Mouse (Mus musculus): ENCODE results near the gene Tma16. TPM values are rescaled to one million over a fixed set of nuclear protein-coding genes. Genes with fewer than 3 reads are reported as not detected.

Gene Tma16
- polyA plus RNA-seq, 1 experiment from 2014 or later: 12.1 TPM

GRCm38 (mm10) chr8:66476880-66477279 lies 9.4 kb downstream of the Tma16 start:
- Histone ChIP-seq H3K9me3 (ENCODE audit: low read length) (no peaks in the 10 kb centered on the region), H3K27ac (ENCODE audit: low read length) (no peak overlapping the region), H3K27me3 (ENCODE audit: insufficient read depth, low read length) (no peaks in the 10 kb centered on the region), H3K4me1 (ENCODE audit: insufficient read depth, low read length) (no peaks in the 10 kb centered on the region), H3K36me3 (ENCODE audit: insufficient read depth, low read length) (peaks cover 40% of the 10 kb centered on the region), H3K9ac (replicated peaks; ENCODE audit: low read length) (no peak overlapping the region), H3K4me3 (ENCODE audit: low read length) (no peak overlapping the region), H3K4me2 (replicated peaks; ENCODE audit: low read depth, low read length) (no peak overlapping the region)
- WGBS: 96% methylated on average over 3 of the region's 3 CpGs
- ATAC-seq (ENCODE audit: low FRiP score, low TSS enrichment): no peak

GRCm38 (mm10) chr8:66469821-66470220 lies 16.5 kb downstream of the Tma16 start:
- no peak for ATAC-seq (ENCODE audit: low FRiP score, low TSS enrichment)
- H3K36me3 ChIP-seq (ENCODE audit: insufficient read depth, low read length): no peaks in the 10 kb centered on the region; the same call in 1 of the 2 replicates
- H3K27ac ChIP-seq (ENCODE audit: low read length): no peak overlapping the region
- H3K4me1 ChIP-seq (ENCODE audit: insufficient read depth, low read length): no peaks in the 10 kb centered on the region
- no peaks in the 10 kb centered on the region for H3K27me3 ChIP-seq (ENCODE audit: insufficient read depth, low read length)
- H3K4me2 ChIP-seq (replicated peaks; ENCODE audit: low read depth, low read length): no peak overlapping the region
- no peaks in the 10 kb centered on the region for H3K9me3 ChIP-seq (ENCODE audit: low read length)
- H3K9ac ChIP-seq (replicated peaks; ENCODE audit: low read length): no peak overlapping the region
- no peak overlapping the region for H3K4me3 ChIP-seq (ENCODE audit: low read length)
- WGBS: 78% methylated on average over 3 of the region's 3 CpGs

DNA sequence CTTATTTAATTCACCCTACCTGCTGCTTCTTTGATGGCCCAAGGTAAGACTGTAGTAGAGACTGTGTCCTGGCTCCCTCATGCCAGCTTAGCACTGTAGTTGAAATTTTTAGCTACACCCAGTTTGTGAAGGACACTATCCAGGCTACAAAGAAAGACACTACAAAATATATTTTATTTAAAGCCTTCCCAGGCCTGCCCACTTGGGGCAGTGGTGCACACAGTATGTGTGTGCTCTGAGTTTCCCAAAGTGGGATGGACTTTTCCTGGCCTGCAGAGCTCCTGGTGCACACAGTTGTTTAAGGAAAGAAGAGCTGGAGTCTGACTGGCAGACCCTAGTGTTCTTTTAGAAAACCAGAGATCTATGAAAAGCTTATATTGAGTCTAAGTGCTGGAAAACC lies 29.3 kb downstream of the Tma16 start:
- no peaks in the 10 kb centered on the region for H3K27me3 ChIP-seq (ENCODE audit: insufficient read depth, low read length)
- no peaks in the 10 kb centered on the region for H3K36me3 ChIP-seq (ENCODE audit: insufficient read depth, low read length)
- no peak overlapping the region for H3K27ac ChIP-seq (ENCODE audit: low read length)
- no peaks in the 10 kb centered on the region for H3K9me3 ChIP-seq (ENCODE audit: low read length)
- H3K4me1 ChIP-seq (ENCODE audit: insufficient read depth, low read length): no peaks in the 10 kb centered on the region
- H3K4me3 ChIP-seq (ENCODE audit: low read length): no peak overlapping the region
- no peak for ATAC-seq (ENCODE audit: low FRiP score, low TSS enrichment)
- H3K9ac ChIP-seq (replicated peaks; ENCODE audit: low read length): no peak overlapping the region
- no peak overlapping the region for H3K4me2 ChIP-seq (replicated peaks; ENCODE audit: low read depth, low read length)

DNA sequence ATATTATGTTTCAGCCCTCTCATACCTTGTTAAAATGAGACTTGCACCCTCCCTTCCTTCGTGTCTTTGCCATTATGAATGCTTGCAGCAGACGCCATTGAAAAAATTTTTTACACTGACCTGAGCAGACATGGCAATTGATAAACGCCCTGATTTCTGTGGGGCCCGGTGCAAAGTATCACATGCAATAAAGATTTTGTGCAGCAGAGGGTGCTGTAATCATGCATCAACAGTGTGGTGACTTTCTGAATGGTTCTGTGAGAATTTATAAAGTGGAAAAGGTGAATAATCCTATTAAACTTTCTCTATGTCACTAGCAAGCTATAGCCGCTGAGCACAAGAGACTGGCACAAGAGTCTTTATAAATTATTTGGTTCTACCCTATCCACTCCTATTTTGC lies 35.6 kb downstream of the Tma16 start:
- H3K36me3 ChIP-seq (ENCODE audit: insufficient read depth, low read length): no peaks in the 10 kb centered on the region
- H3K27ac ChIP-seq (ENCODE audit: low read length): no peak overlapping the region
- no peak overlapping the region for H3K9ac ChIP-seq (replicated peaks; ENCODE audit: low read length)
- 30% methylated on average over 5 of the region's 5 CpGs for WGBS
- no peaks in the 10 kb centered on the region for H3K4me1 ChIP-seq (ENCODE audit: insufficient read depth, low read length)
- H3K9me3 ChIP-seq (ENCODE audit: low read length): no peaks in the 10 kb centered on the region
- no peak overlapping the region for H3K4me2 ChIP-seq (replicated peaks; ENCODE audit: low read depth, low read length)
- no peak for ATAC-seq (ENCODE audit: low FRiP score, low TSS enrichment)
- no peak overlapping the region for H3K4me3 ChIP-seq (ENCODE audit: low read length)
- H3K27me3 ChIP-seq (ENCODE audit: insufficient read depth, low read length): no peaks in the 10 kb centered on the region

DNA sequence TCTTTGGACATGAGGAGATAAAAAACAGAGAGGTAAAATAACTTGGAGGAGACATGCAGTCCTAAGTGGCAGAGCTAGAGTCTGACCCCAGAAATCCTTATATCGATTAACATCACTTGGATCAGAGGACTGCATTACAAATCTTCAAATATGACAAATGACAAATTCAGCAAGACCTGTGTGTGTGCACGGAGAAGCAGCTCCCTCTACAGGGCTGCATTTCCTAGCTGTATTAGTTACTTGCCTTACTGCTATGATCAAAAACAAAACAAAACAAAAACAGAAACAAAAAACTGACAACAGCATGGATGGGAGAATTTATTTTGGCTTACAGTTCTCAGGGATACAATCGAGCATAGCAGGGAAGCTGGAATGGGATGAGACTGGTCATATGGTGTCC lies 41.0 kb downstream of the Tma16 start:
- no peaks in the 10 kb centered on the region for H3K9me3 ChIP-seq (ENCODE audit: low read length)
- 72% methylated on average over 3 of the region's 3 CpGs for WGBS
- H3K27me3 ChIP-seq (ENCODE audit: insufficient read depth, low read length): no peaks in the 10 kb centered on the region
- H3K9ac ChIP-seq (replicated peaks; ENCODE audit: low read length): no peak overlapping the region
- no peak overlapping the region for H3K4me3 ChIP-seq (ENCODE audit: low read length)
- H3K36me3 ChIP-seq (ENCODE audit: insufficient read depth, low read length): no peaks in the 10 kb centered on the region
- ATAC-seq (ENCODE audit: low FRiP score, low TSS enrichment): no peak
- no peaks in the 10 kb centered on the region for H3K4me1 ChIP-seq (ENCODE audit: insufficient read depth, low read length)
- no peak overlapping the region for H3K4me2 ChIP-seq (replicated peaks; ENCODE audit: low read depth, low read length)
- no peak overlapping the region for H3K27ac ChIP-seq (ENCODE audit: low read length)

DNA sequence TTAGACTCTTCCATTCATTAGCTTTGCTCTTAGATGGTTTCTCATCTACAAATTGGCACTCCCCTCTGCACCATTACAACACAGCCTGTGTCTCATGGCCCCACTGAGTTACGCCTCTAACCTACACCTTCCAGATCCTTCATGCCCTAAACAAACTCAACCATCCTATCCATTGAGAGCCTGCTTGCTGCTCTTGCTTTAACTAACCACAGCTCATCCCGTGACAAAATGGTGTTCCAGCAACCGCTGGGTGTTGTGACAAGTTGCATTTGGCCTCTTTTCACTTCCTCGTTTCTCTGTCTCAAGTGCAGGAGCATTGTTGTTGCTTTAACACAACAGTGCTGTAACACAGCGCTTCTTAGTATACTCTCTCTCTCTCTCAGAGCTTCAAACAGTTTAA lies 42.2 kb downstream of the Tma16 start:
- no peak overlapping the region for H3K4me2 ChIP-seq (replicated peaks; ENCODE audit: low read depth, low read length)
- H3K27me3 ChIP-seq (ENCODE audit: insufficient read depth, low read length): no peaks in the 10 kb centered on the region
- no peak overlapping the region for H3K9ac ChIP-seq (replicated peaks; ENCODE audit: low read length)
- 74% methylated on average over 5 of the region's 5 CpGs for WGBS
- H3K4me3 ChIP-seq (ENCODE audit: low read length): no peak overlapping the region
- H3K36me3 ChIP-seq (ENCODE audit: insufficient read depth, low read length): no peaks in the 10 kb centered on the region
- no peaks in the 10 kb centered on the region for H3K4me1 ChIP-seq (ENCODE audit: insufficient read depth, low read length)
- no peak for ATAC-seq (ENCODE audit: low FRiP score, low TSS enrichment)
- no peak overlapping the region for H3K27ac ChIP-seq (ENCODE audit: low read length)
- no peaks in the 10 kb centered on the region for H3K9me3 ChIP-seq (ENCODE audit: low read length)

DNA sequence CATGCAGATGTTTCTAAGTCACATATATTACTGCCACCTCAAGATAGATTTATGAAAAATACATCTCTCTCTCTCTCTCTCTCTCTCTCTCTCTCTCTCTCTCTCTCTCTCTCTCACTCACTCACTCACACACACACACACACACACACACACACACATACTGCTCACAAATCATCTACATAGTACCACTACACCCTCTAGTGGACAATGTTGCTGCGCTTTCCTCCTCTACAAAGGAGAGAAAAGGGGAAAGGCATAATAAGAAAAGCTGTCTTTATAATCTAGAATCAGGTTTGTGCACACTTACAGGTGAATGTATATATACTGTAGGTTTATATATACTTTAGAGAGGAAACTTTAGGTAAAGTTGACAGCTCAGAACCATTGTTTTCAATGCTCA lies 43.6 kb downstream of the Tma16 start:
- Histone ChIP-seq H3K9ac (replicated peaks; ENCODE audit: low read length) (no peak overlapping the region), H3K4me3 (ENCODE audit: low read length) (no peak overlapping the region), H3K27me3 (ENCODE audit: insufficient read depth, low read length) (no peaks in the 10 kb centered on the region), H3K27ac (ENCODE audit: low read length) (no peak overlapping the region), H3K4me1 (ENCODE audit: insufficient read depth, low read length) (no peaks in the 10 kb centered on the region), H3K9me3 (ENCODE audit: low read length) (no peaks in the 10 kb centered on the region), H3K36me3 (ENCODE audit: insufficient read depth, low read length) (no peaks in the 10 kb centered on the region), H3K4me2 (replicated peaks; ENCODE audit: low read depth, low read length) (no peak overlapping the region)
- 35% methylated on average over 1 of the region's 1 CpGs for WGBS
- ATAC-seq (ENCODE audit: low FRiP score, low TSS enrichment): no peak

DNA sequence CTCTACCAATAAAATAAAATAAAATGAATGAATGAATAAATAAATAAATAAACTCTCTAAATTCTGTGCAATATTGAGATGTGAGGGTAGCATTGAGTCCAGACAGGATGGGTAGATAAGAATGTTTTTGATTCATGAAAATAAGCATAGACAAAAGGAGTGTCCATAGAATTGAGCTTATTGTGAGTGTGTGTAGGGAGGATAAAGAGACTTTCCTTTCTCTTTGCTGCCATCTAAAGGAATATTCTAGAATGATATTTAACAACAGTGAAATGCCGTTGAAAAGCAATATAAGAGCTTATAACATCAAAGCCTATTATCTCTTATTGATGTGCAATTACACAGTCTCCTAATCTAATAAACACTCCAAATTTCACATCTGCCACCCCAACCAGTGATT lies 45.2 kb downstream of the Tma16 start:
- no peaks in the 10 kb centered on the region for H3K36me3 ChIP-seq (ENCODE audit: insufficient read depth, low read length)
- H3K4me2 ChIP-seq (replicated peaks; ENCODE audit: low read depth, low read length): no peak overlapping the region
- no peaks in the 10 kb centered on the region for H3K4me1 ChIP-seq (ENCODE audit: insufficient read depth, low read length)
- 24% methylated on average over 1 of the region's 1 CpGs for WGBS
- H3K9me3 ChIP-seq (ENCODE audit: low read length): no peaks in the 10 kb centered on the region
- no peak overlapping the region for H3K27ac ChIP-seq (ENCODE audit: low read length)
- H3K9ac ChIP-seq (replicated peaks; ENCODE audit: low read length): no peak overlapping the region
- ATAC-seq (ENCODE audit: low FRiP score, low TSS enrichment): no peak
- H3K27me3 ChIP-seq (ENCODE audit: insufficient read depth, low read length): no peaks in the 10 kb centered on the region
- no peak overlapping the region for H3K4me3 ChIP-seq (ENCODE audit: low read length)

GRCm38 (mm10) chr8:66438468-66438867 lies 47.9 kb downstream of the Tma16 start:
- ATAC-seq (ENCODE audit: low FRiP score, low TSS enrichment): no peak
- no peak overlapping the region for H3K9ac ChIP-seq (replicated peaks; ENCODE audit: low read length)

DNA sequence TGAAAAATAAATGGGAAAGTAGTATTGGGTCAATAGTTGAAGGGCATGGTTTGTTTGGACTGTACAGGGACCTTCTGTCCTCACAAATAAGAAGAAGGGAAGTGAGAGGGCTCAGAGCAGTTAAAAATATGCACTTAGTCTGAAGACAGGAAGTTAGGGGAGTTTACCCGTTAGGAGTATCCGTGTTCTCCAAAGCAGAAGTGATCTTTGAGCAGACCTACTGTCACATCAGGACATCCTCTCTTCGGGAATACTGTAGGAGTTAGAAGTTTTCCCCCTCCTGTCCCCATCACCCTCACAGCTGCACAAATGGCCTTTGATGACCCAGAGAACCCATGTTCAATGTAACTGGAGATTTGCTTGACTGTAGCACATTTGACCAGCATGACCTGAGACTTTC lies 48.4 kb downstream of the Tma16 start:
- H3K4me3 ChIP-seq (ENCODE audit: low read length): no peak overlapping the region
- H3K4me2 ChIP-seq (replicated peaks; ENCODE audit: low read depth, low read length): no peak overlapping the region
- 41% methylated on average over 3 of the region's 3 CpGs for WGBS
- no peaks in the 10 kb centered on the region for H3K27me3 ChIP-seq (ENCODE audit: insufficient read depth, low read length)
- ATAC-seq (ENCODE audit: low FRiP score, low TSS enrichment): no peak
- H3K36me3 ChIP-seq (ENCODE audit: insufficient read depth, low read length): no peaks in the 10 kb centered on the region
- H3K9me3 ChIP-seq (ENCODE audit: low read length): no peaks in the 10 kb centered on the region
- H3K27ac ChIP-seq (ENCODE audit: low read length): no peak overlapping the region
- no peaks in the 10 kb centered on the region for H3K4me1 ChIP-seq (ENCODE audit: insufficient read depth, low read length)
- no peak overlapping the region for H3K9ac ChIP-seq (replicated peaks; ENCODE audit: low read length)

More at GRCm38 (mm10) chr8:66438468-66438867, 47.9 kb downstream of the Tma16 start:
- WGBS: 81% methylated on average over 4 of the region's 4 CpGs
- Histone ChIP-seq H3K4me3 (ENCODE audit: low read length) (no peak overlapping the region), H3K4me2 (replicated peaks; ENCODE audit: low read depth, low read length) (no peak overlapping the region), H3K4me1 (ENCODE audit: insufficient read depth, low read length) (no peaks in the 10 kb centered on the region), H3K27me3 (ENCODE audit: insufficient read depth, low read length) (no peaks in the 10 kb centered on the region), H3K9me3 (ENCODE audit: low read length) (no peaks in the 10 kb centered on the region), H3K36me3 (ENCODE audit: insufficient read depth, low read length) (no peaks in the 10 kb centered on the region), H3K27ac (ENCODE audit: low read length) (no peak overlapping the region)

DNA sequence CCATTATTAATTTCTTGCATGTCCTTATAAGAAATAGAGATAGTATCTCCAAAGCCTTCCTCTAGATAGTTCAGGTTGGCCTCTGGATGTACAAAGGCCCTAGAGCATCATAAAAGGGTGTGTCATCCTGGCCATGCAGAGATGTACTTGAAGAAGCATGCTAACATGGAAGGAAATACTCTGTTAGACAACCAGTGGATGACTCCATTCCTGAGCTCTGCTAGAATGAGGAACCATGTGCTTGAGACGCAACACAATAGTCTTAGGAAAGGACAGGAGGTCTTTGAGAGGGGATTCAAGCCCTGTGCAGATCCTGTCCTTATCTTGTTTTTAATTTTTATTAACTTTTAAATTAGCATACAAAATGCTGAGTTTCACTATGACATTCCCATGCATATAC lies 49.5 kb downstream of the Tma16 start:
- H3K4me1 ChIP-seq (ENCODE audit: insufficient read depth, low read length): no peaks in the 10 kb centered on the region
- H3K4me3 ChIP-seq (ENCODE audit: low read length): no peak overlapping the region
- no peak overlapping the region for H3K9ac ChIP-seq (replicated peaks; ENCODE audit: low read length)
- H3K4me2 ChIP-seq (replicated peaks; ENCODE audit: low read depth, low read length): no peak overlapping the region
- no peak overlapping the region for H3K27ac ChIP-seq (ENCODE audit: low read length)
- 93% methylated on average over 1 of the region's 1 CpGs for WGBS
- no peaks in the 10 kb centered on the region for H3K36me3 ChIP-seq (ENCODE audit: insufficient read depth, low read length)
- no peaks in the 10 kb centered on the region for H3K27me3 ChIP-seq (ENCODE audit: insufficient read depth, low read length)
- no peaks in the 10 kb centered on the region for H3K9me3 ChIP-seq (ENCODE audit: low read length)
- no peak for ATAC-seq (ENCODE audit: low FRiP score, low TSS enrichment)
